Mouse (Mus musculus) right cerebral cortex, adult 18-20 months (tissue): ENCODE measurements around the gene Gm7995.
"Not testable (repeated sequence)": the region's sequence is repeated elsewhere in the genome, so short reads cannot be mapped to it uniquely, and the experiment has no call there.

Experiments used
- DNase-seq: peaks from one replicate; pipeline ENCODE4 v3.0.0; 2022; ENCODE audit warnings: mixed read lengths

Gm7995 gene

GRCm38 (mm10) chr14:42309910-42310309, at the start of gene Gm7995:
Gm7995 (plus strand) TSS chr14:42310210.
- DNase-seq: not testable (repeated sequence)

DNA sequence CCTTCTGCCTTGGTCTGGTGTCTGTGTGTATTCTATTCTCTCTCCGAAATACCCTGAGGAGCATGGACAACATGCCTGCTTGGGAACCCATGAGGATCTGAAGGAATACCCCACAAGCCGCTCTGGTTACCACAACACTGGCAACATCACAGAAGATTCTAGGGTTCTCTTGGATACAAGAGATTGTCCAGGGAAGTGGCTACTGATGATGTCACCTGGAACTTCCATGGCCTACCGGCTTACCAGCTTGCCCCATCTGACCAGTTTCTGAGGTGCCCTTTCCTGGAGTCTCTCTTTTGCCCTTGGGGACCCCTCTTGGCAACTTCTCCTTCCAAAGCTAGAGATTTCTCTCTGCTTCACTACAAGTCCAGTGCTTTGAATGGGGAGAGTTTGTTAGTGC, 12.8 kb upstream of the Gm7995 start, which contains the start of gene Gm9611:
Gm9611 (minus strand) TSS at position 101 of the 400 bp plus-strand sequence.
- not testable (repeated sequence) for DNase-seq
